In the genomic region with DNA sequence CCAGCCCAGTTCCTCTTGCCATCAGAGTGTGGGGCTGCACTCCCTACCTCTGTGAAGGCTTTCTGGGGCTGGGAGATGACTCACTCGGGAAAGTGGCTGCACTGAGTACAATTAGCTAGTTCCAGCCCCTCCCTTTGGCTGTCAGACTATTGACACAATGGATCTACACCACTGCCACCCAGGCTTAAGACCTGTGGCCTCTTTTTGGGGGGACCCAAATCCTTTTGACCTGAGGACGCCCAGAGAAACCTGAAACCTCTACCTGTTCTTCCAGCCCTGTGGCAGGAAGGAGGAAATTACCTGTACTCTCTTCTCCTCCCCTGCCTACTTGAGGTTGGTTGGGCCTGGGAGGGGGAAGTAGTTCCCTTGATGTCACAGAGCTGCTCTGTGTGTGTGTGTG, we compare ENCODE assay signal across 28 mouse cellular contexts. TPM values are rescaled to one million over a fixed set of nuclear protein-coding genes. Genes with fewer than 3 reads are reported as not detected.
DNase-seq lines count a peak whose midpoint lies in the region; ATAC-seq and TF ChIP-seq lines count a peak whose summit lies in the region.
"Had no signal": no experiment of that assay in that cellular context is flagged by ENCODE, and none has a peak within 500 bp of the region (broad histone marks: within the 10 kb centered on the region; RNA-seq: fewer than 3 reads in every experiment).

No protein-coding gene starts in this region.

- no peak overlapping the region for H3K4me2 ChIP-seq in intestine, postnatal 0 days (replicated peaks; ENCODE audit: low read depth)
- H3K4me2 ChIP-seq in stomach, embryonic 16.5 days (ENCODE audit: low read depth, low read length), result no peak overlapping the region
- no peak overlapping the region for H3K4me2 ChIP-seq in kidney, embryonic 14.5 days (replicated peaks; ENCODE audit: low read depth, low read length)
- H3K4me2 ChIP-seq: forebrain, embryonic 12.5 days; heart, embryonic 11.5 days; limb, embryonic 12.5 days; liver, embryonic 11.5 days; midbrain, embryonic 15.5 days; neural tube, embryonic 12.5 days had no signal

- no peak overlapping the region for H3K9ac ChIP-seq in intestine, postnatal 0 days (ENCODE audit: low read depth, low read length)
- H3K9ac ChIP-seq in stomach, embryonic 16.5 days (ENCODE audit: low read length), result no peak overlapping the region
- H3K9ac ChIP-seq in kidney, embryonic 14.5 days (ENCODE audit: low read depth, low read length), result no peak overlapping the region
- H3K9ac ChIP-seq: forebrain, embryonic 12.5 days; limb, embryonic 12.5 days; liver, postnatal 0 days; midbrain, embryonic 15.5 days; neural tube, embryonic 12.5 days had no signal

- 24% methylated on average over 2 of the region's 2 CpGs for WGBS in intestine, postnatal 0 days
- 24% methylated on average over 2 of the region's 2 CpGs for WGBS in stomach, embryonic 16.5 days
- 22% methylated on average over 2 of the region's 2 CpGs for WGBS in kidney, embryonic 14.5 days
- WGBS in thymus, adult 2 months, result 38% methylated on average over 2 of the region's 2 CpGs

- peak; percentile 92 for ATAC-seq in frontal cortex, adult (ENCODE audit: low TSS enrichment)
- peak; percentile 64 for ATAC-seq in intestine, postnatal 0 days
- ATAC-seq in stomach, embryonic 16.5 days (ENCODE audit: insufficient read depth, low FRiP score), result peak; percentile 93
- no peak for ATAC-seq in kidney, embryonic 14.5 days (ENCODE audit: low FRiP score, low TSS enrichment)
- ATAC-seq: liver, postnatal 0 days; midbrain, embryonic 15.5 days; Patski had no signal

- no peaks in the 10 kb centered on the region for H3K36me3 ChIP-seq in intestine, postnatal 0 days (ENCODE audit: control insufficient read depth, insufficient read depth)
- no peaks in the 10 kb centered on the region for H3K36me3 ChIP-seq in stomach, embryonic 16.5 days (ENCODE audit: control insufficient read depth, insufficient read depth, low read length)
- no peaks in the 10 kb centered on the region for H3K36me3 ChIP-seq in kidney, embryonic 14.5 days (ENCODE audit: control insufficient read depth, insufficient read depth, low read length)
- H3K36me3 ChIP-seq in thymus, adult 2 months (ENCODE audit: control insufficient read depth, insufficient read depth, low read length), result no peaks in the 10 kb centered on the region
- H3K36me3 ChIP-seq: forebrain, embryonic 12.5 days; limb, embryonic 12.5 days; midbrain, embryonic 15.5 days; neural tube, embryonic 12.5 days had no signal

- no peak overlapping the region for H3K27ac ChIP-seq in intestine, postnatal 0 days (ENCODE audit: low read depth, low read length)
- H3K27ac ChIP-seq in stomach, embryonic 16.5 days (ENCODE audit: low read length), result peak overlapping the region; percentile 82
- H3K27ac ChIP-seq in kidney, embryonic 14.5 days (ENCODE audit: low read depth, low read length), result no peak overlapping the region
- no peak overlapping the region for H3K27ac ChIP-seq in thymus, adult 2 months (ENCODE audit: control insufficient read depth, insufficient read depth, low read length)
- H3K27ac ChIP-seq: forebrain, embryonic 12.5 days; gastrocnemius, adult 2 months; layer of hippocampus, adult 2 months; limb, embryonic 12.5 days; midbrain, embryonic 15.5 days; neural tube, embryonic 12.5 days had no signal

- no peak for DNase-seq in frontal cortex, postnatal 25 days (ENCODE audit: low spot score in 2 of 2)
- peak; percentile 55 for DNase-seq in urinary bladder, postnatal 14 days (ENCODE audit: low spot score)
- DNase-seq in urinary bladder, postnatal 25 days (ENCODE audit: low spot score), result no peak
- DNase-seq in thymus, adult 2 months, result no peak
- DNase-seq: adrenal gland, postnatal 36 days; cerebellum, adult 11 months; cerebellum, adult 9-11 months; gastrocnemius, adult 2 months; heart, postnatal 14 days; kidney, adult 8-10 months; kidney, postnatal 25 days; layer of hippocampus, postnatal 36 days; liver, postnatal 0 days; right cerebral cortex, postnatal 25 days; spleen, adult 18-20 months had no signal

- no peaks in the 10 kb centered on the region for H3K4me1 ChIP-seq in intestine, postnatal 0 days (replicated peaks; ENCODE audit: control insufficient read depth, insufficient read depth, low read length)
- H3K4me1 ChIP-seq in stomach, embryonic 16.5 days (ENCODE audit: control insufficient read depth, insufficient read depth, low read length), result peaks cover 5% of the 10 kb centered on the region
- no peaks in the 10 kb centered on the region for H3K4me1 ChIP-seq in kidney, embryonic 14.5 days (ENCODE audit: control insufficient read depth, insufficient read depth, low read length)
- no peaks in the 10 kb centered on the region for H3K4me1 ChIP-seq in thymus, adult 2 months (replicated peaks; ENCODE audit: control insufficient read depth, insufficient read depth, low read length)
- H3K4me1 ChIP-seq: forebrain, embryonic 12.5 days; limb, embryonic 12.5 days; midbrain, embryonic 15.5 days; neural tube, embryonic 12.5 days had no signal

- no peaks in the 10 kb centered on the region for H3K9me3 ChIP-seq in intestine, postnatal 0 days (ENCODE audit: control insufficient read depth)
- no peaks in the 10 kb centered on the region for H3K9me3 ChIP-seq in stomach, embryonic 16.5 days (replicated peaks; ENCODE audit: control insufficient read depth, low read length)
- 0 out of 2 replicates have a peak, but pooled peaks cover 2% of the 10 kb centered on the region for H3K9me3 ChIP-seq in kidney, embryonic 14.5 days (ENCODE audit: control insufficient read depth, low read length)
- H3K9me3 ChIP-seq: forebrain, embryonic 12.5 days; limb, embryonic 12.5 days; midbrain, embryonic 15.5 days; neural tube, embryonic 12.5 days had no signal

- H3K27me3 ChIP-seq in intestine, postnatal 0 days (replicated peaks; ENCODE audit: control insufficient read depth, insufficient read depth, low read length), result no peaks in the 10 kb centered on the region
- H3K27me3 ChIP-seq in stomach, embryonic 16.5 days (ENCODE audit: control insufficient read depth, insufficient read depth, low read length), result no peaks in the 10 kb centered on the region
- no peaks in the 10 kb centered on the region for H3K27me3 ChIP-seq in kidney, embryonic 14.5 days (ENCODE audit: control insufficient read depth, insufficient read depth, low read length)
- H3K27me3 ChIP-seq in thymus, adult 2 months (ENCODE audit: control insufficient read depth, insufficient read depth, low read length), result no peaks in the 10 kb centered on the region
- H3K27me3 ChIP-seq: forebrain, embryonic 12.5 days; limb, embryonic 12.5 days; midbrain, embryonic 15.5 days; neural tube, embryonic 12.5 days; Patski had no signal

- TF ChIP-seq POLR2A in thymus, adult 2 months (IDR thresholded peaks at IDR 0.05; ENCODE audit: control insufficient read depth, extremely low read depth, insufficient read depth, low read length, poor library complexity), result no peak

- no peak for TF ChIP-seq CTCF in intestine, postnatal 0 days (IDR thresholded peaks at IDR 0.05; ENCODE audit: low read depth)
- TF ChIP-seq CTCF in thymus, adult 2 months (IDR thresholded peaks at IDR 0.05; ENCODE audit: borderline replicate concordance, control insufficient read depth, extremely low read depth, insufficient read depth, low read length, poor library complexity), result no peak

- H3K4me3 ChIP-seq in intestine, postnatal 0 days (ENCODE audit: low read depth, low read length), result no peak overlapping the region
- H3K4me3 ChIP-seq in stomach, embryonic 16.5 days (replicated peaks; ENCODE audit: low read length), result no peak overlapping the region
- no peak overlapping the region for H3K4me3 ChIP-seq in kidney, embryonic 14.5 days (ENCODE audit: low read length)
- H3K4me3 ChIP-seq in thymus, adult 2 months (ENCODE audit: control insufficient read depth, insufficient read depth, low read length), result no peak overlapping the region
- H3K4me3 ChIP-seq: erythroblast, embryonic 14.5 days; forebrain, embryonic 12.5 days; gastrocnemius, adult 2 months; layer of hippocampus, adult 2 months; limb, embryonic 12.5 days; midbrain, embryonic 15.5 days; neural tube, embryonic 12.5 days had no signal

RNA-seq across cellular contexts. Expression of gene Galnt12, which starts 16.7 kb away (rescaled TPM):
- 16.5 and 19.2 TPM in 2 replicates for polyA plus RNA-seq in intestine, postnatal 0 days (2015; fragmentation: Nextera tagmentation; extraction: Ambion mirVana)
- polyA plus RNA-seq in stomach, embryonic 16.5 days (2015; fragmentation: Nextera tagmentation; extraction: Ambion mirVana), result 30.7 and 38.4 TPM in 2 replicates
- 7.0 and 10.0 TPM in 2 replicates for polyA plus RNA-seq in kidney, embryonic 14.5 days (2014; fragmentation: Nextera tagmentation; extraction: Ambion mirVana)
- polyA plus RNA-seq in thymus, adult 2 months (2012; rRNA removed), result 34.9 and 39.6 TPM in 2 replicates
- polyA plus RNA-seq: erythroblast, embryonic 14.5 days had no signal

RNA-seq across cellular contexts. Expression of gene Anks6, which starts 17.8 kb away (rescaled TPM):
- polyA plus RNA-seq in intestine, postnatal 0 days (2015; fragmentation: Nextera tagmentation; extraction: Ambion mirVana), result 1.2 and 1.3 TPM in 2 replicates
- polyA plus RNA-seq in stomach, embryonic 16.5 days (2015; fragmentation: Nextera tagmentation; extraction: Ambion mirVana), result 3.4 and 3.9 TPM in 2 replicates
- polyA plus RNA-seq in kidney, embryonic 14.5 days (2014; fragmentation: Nextera tagmentation; extraction: Ambion mirVana), result 3.8 and 7.2 TPM in 2 replicates
- 2.0 and 2.5 TPM in 2 replicates for polyA plus RNA-seq in thymus, adult 2 months (2012; rRNA removed)
- polyA plus RNA-seq: erythroblast, embryonic 14.5 days had no signal
